Mouse (Mus musculus) monocyte, adult 5-6 weeks (primary cell): Measurements from ENCODE around the gene Sept12. TPM values are rescaled to one million over a fixed set of nuclear protein-coding genes. Genes with fewer than 3 reads are reported as not detected.

Source experiments
- ATAC-seq: fragments of 153-309, 156-312 bp; replicated peaks from 2 replicates; pipeline ENCODE4 v1.8.0; 2017; ENCODE audit warnings: mild to moderate bottlenecking; ENCODE audit not compliant: low TSS enrichment, insufficient number of reproducible peaks, severe bottlenecking, poor library complexity, low FRiP score
- total RNA-seq: library from RNA; stranded (forward); fragments of 200-1000, 200-491, 200-594 nt; gene quantifications from 3 replicates; pipeline ENCODE4 v1.2.3, GENCODE M21; 2017

The Sept12 gene
- total RNA-seq: not detected in 3 replicates

GRCm38 (mm10) chr16:4997553-4997952 is at the start of gene Sept12:
Gene Sept12 (minus strand): TSS chr16:4997852.
- no peak for ATAC-seq

GRCm38 (mm10) chr16:5045322-5045721 is 47.7 kb upstream of the Sept12 start:
- no peak for ATAC-seq

GRCm38 (mm10) chr16:5036649-5037234 is 39.1 kb upstream of the Sept12 start:
- no peak for ATAC-seq

GRCm38 (mm10) chr16:5035591-5035990 is 37.9 kb upstream of the Sept12 start:
- ATAC-seq: no peak

GRCm38 (mm10) chr16:5029847-5030246 is 32.2 kb upstream of the Sept12 start:
- peak; percentile 85 for ATAC-seq

GRCm38 (mm10) chr16:5024021-5024420 is 26.4 kb upstream of the Sept12 start:
- no peak for ATAC-seq

GRCm38 (mm10) chr16:5014578-5014977 is 16.9 kb upstream of the Sept12 start:
- no peak for ATAC-seq

- peak; percentile 96 for ATAC-seq
These were observed 15.6 kb upstream of the Sept12 start, which contains the start of gene Rogdi for GRCm38 (mm10) chr16:5013054-5013838. Gene Rogdi (minus strand): TSS chr16:5013553.

- ATAC-seq: no peak
These were observed 14.7 kb upstream of the Sept12 start for GRCm38 (mm10) chr16:5012036-5013005.

- ATAC-seq: no peak
These were observed 13.6 kb upstream of the Sept12 start for GRCm38 (mm10) chr16:5011285-5011684.

- ATAC-seq: no peak
These were observed 12.8 kb upstream of the Sept12 start for GRCm38 (mm10) chr16:5010371-5010935.

GRCm38 (mm10) chr16:5008076-5008475 is 10.4 kb upstream of the Sept12 start:
- no peak for ATAC-seq

- ATAC-seq: no peak
These were observed 9.8 kb upstream of the Sept12 start for GRCm38 (mm10) chr16:5007492-5007891.

GRCm38 (mm10) chr16:5007067-5007466 is 9.4 kb upstream of the Sept12 start, which contains the start of gene Smim22:
Gene Smim22 (plus strand): TSS chr16:5007288.
- ATAC-seq: no peak

GRCm38 (mm10) chr16:5000611-5001010 is 3.0 kb upstream of the Sept12 start:
- no peak for ATAC-seq

- ATAC-seq: no peak
These were observed 1.3 kb upstream of the Sept12 start for GRCm38 (mm10) chr16:4998984-4999383.

- ATAC-seq: no peak
These were observed 4.4 kb downstream of the Sept12 start for GRCm38 (mm10) chr16:4993276-4993675.

GRCm38 (mm10) chr16:4984717-4985116 is 12.9 kb downstream of the Sept12 start:
- ATAC-seq: no peak
